Mouse (Mus musculus) stomach, postnatal 0 days (tissue): ENCODE data around the gene Rgs4.

Source experiments
- CTCF ChIP-seq: IDR thresholded peaks from 2 replicates; pipeline ENCODE4 v1.5.1; 2016; ENCODE audit warnings: antibody characterized with exemption, low read depth, mild to moderate bottlenecking, moderate library complexity
- EP300 ChIP-seq: optimal IDR thresholded peaks from 2 replicates; pipeline ENCODE3; 2016; ENCODE audit warnings: antibody characterized with exemption

DNA sequence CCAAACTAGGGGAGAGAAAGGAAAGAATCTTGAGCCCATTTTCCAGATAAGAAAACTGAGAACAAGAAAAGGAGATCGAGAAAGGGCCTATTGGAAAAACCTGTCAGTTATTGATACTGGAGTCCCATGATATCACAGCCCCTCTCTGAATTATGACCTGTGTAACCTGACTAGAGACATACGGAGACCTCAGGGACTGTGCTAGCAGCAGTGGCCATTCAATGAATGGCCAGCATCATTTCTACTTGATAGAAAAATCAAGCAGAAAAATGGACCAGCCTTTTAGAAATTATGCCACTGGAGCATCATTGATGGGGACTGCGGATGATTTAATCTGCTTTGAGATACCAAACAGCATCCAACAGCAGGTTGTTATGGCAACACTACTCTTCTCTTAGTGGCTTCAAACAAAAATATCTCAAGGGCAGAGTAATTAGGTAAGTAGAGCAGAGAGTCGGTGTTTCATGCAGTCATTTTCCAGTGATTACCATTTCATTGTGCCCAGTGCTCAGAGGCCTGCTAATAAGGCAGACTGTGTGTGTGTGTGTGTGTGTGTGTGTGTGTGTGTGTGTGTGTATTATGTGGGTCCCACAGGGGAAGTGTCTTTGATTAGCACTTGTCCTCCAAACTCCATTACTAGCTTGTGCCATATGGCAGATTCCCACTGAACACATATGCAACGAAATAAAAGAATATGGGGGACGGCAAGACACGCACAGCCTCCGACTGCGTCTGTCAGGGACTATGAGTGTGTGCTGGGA is 16.6 kb upstream of the Rgs4 start:
- TF ChIP-seq CTCF (no peak), EP300 (no peak)
